Mouse (Mus musculus) bone marrow macrophage, adult 2 months (primary cell): ENCODE data around the gene C330007P06Rik. TPM values are rescaled to one million over a fixed set of nuclear protein-coding genes. Genes with fewer than 3 reads are reported as not detected.
A peak's percentile ranks its signal among the peaks of the same experiment; 100 is the strongest.
"Not testable (repeated sequence)": the region's sequence is repeated elsewhere in the genome, so short reads cannot be mapped to it uniquely, and the experiment has no call there.

ENCODE experiments used
- H3K27ac ChIP-seq: 2 replicates; pipeline ENCODE4 v1.5.1; 2012; ENCODE audit warnings: low read depth, low read length; ENCODE audit not compliant: insufficient read depth
- H3K4me1 ChIP-seq: 2 replicates; pipeline ENCODE4 v1.6.1; 2012; ENCODE audit warnings: low read length; ENCODE audit not compliant: control insufficient read depth, insufficient read depth
- H3K4me3 ChIP-seq: 2 replicates; pipeline ENCODE4 v1.5.1; 2012; ENCODE audit warnings: mild to moderate bottlenecking, low read length, moderate library complexity; ENCODE audit not compliant: insufficient read depth
- CTCF ChIP-seq: IDR thresholded peaks from 2 replicates; pipeline ENCODE4 v1.5.1; 2012; ENCODE audit warnings: low read depth, mild to moderate bottlenecking, low read length, moderate library complexity
- POLR2A ChIP-seq: IDR thresholded peaks from 2 replicates; pipeline ENCODE4 v1.6.1; 2012; ENCODE audit warnings: mild to moderate bottlenecking, low read depth, low read length, borderline replicate concordance
- polyA plus RNA-seq: library from polyadenylated mRNA; stranded (reverse); fragments of >200 nt; gene quantifications from 2 replicates; pipeline ENCODE4 v1.2.4, GENCODE M21; 2012; ENCODE audit not compliant: missing spikeins, insufficient read depth, insufficient read length

The C330007P06Rik gene
- polyA plus RNA-seq, 1 experiment: 38.2 TPM

GRCm38 (mm10) chrX:36804196-36804595, 69.7 kb downstream of the C330007P06Rik start:
- TF ChIP-seq POLR2A: no peak
- TF ChIP-seq CTCF: no peak
- Histone ChIP-seq H3K4me3 (no peak overlapping the region), H3K27ac (peak overlapping the region; percentile 66), H3K4me1 (peaks cover 15% of the 10 kb centered on the region)

- TF ChIP-seq CTCF (no peak), POLR2A (no peak)
- H3K4me3 ChIP-seq: no peak overlapping the region
- peaks cover 12% of the 10 kb centered on the region for H3K4me1 ChIP-seq
- peak overlapping the region; percentile 80 for H3K27ac ChIP-seq
Observed at GRCm38 (mm10) chrX:36803189-36803588, 70.7 kb downstream of the C330007P06Rik start.

- H3K27ac ChIP-seq: no peak overlapping the region
- no peak overlapping the region for H3K4me3 ChIP-seq
- no peak for TF ChIP-seq CTCF
- TF ChIP-seq POLR2A: no peak
- peaks cover 12% of the 10 kb centered on the region for H3K4me1 ChIP-seq
Observed at GRCm38 (mm10) chrX:36799131-36799879, 74.6 kb downstream of the C330007P06Rik start.

GRCm38 (mm10) chrX:36796734-36797133, 77.2 kb downstream of the C330007P06Rik start:
- not testable (repeated sequence) for H3K4me1 ChIP-seq
- Histone ChIP-seq H3K4me3 (peak overlapping the region; percentile 96), H3K27ac (peak overlapping the region; percentile 96)

GRCm38 (mm10) chrX:36796163-36796581, 77.7 kb downstream of the C330007P06Rik start:
- H3K4me1 ChIP-seq: no peaks in the 10 kb centered on the region
- peak; percentile 24; the same call in 1 of the 2 replicates for TF ChIP-seq CTCF
- TF ChIP-seq POLR2A: no peak
- peak overlapping the region; percentile 96 for H3K27ac ChIP-seq
- peak overlapping the region; percentile 96 for H3K4me3 ChIP-seq

GRCm38 (mm10) chrX:36795424-36796162, 78.3 kb downstream of the C330007P06Rik start, which contains the start of gene Slc25a5:
TSS of gene Slc25a5 (plus strand) at chrX:36795651.
- Histone ChIP-seq H3K4me3 (peak within 1 kb of the TSS; percentile 96), H3K4me1 (no peaks in the 10 kb centered on the region), H3K27ac (peak within 1 kb of the TSS; percentile 96)
- TF ChIP-seq POLR2A (no peak), CTCF (no peak)

GRCm38 (mm10) chrX:36794571-36794970, 79.3 kb downstream of the C330007P06Rik start:
- no peak for TF ChIP-seq CTCF
- no peak for TF ChIP-seq POLR2A
- H3K27ac ChIP-seq: no peak overlapping the region

GRCm38 (mm10) chrX:36789360-36789759, 84.6 kb downstream of the C330007P06Rik start:
- no peak for TF ChIP-seq CTCF
- TF ChIP-seq POLR2A: no peak
- Histone ChIP-seq H3K4me1 (no peaks in the 10 kb centered on the region), H3K4me3 (no peak overlapping the region), H3K27ac (no peak overlapping the region)

More at GRCm38 (mm10) chrX:36794571-36794970, 79.3 kb downstream of the C330007P06Rik start:
- Histone ChIP-seq H3K4me1 (no peaks in the 10 kb centered on the region), H3K4me3 (no peak overlapping the region)

- no peaks in the 10 kb centered on the region for H3K4me1 ChIP-seq
- TF ChIP-seq CTCF: no peak
- no peak for TF ChIP-seq POLR2A
- H3K4me3 ChIP-seq: no peak overlapping the region
- no peak overlapping the region for H3K27ac ChIP-seq
Observed at GRCm38 (mm10) chrX:36777694-36778093, 96.2 kb downstream of the C330007P06Rik start.

GRCm38 (mm10) chrX:36775520-36775919, 98.4 kb downstream of the C330007P06Rik start:
- Histone ChIP-seq H3K4me1 (no peaks in the 10 kb centered on the region), H3K4me3 (no peak overlapping the region), H3K27ac (no peak overlapping the region)
- TF ChIP-seq POLR2A (no peak), CTCF (no peak)

Other genes starting within 250 kb of the C330007P06Rik start
- gene Akap17b, start 228.7 kb downstream of the C330007P06Rik start, polyA plus RNA-seq: 1.1 and 2.1 TPM in 2 replicates
- 5.8 and 6.4 TPM in 2 replicates for gene Slc25a43, start 130.5 kb downstream of the C330007P06Rik start, polyA plus RNA-seq
- 259 and 263 TPM in 2 replicates for gene Slc25a5, start 78.5 kb downstream of the C330007P06Rik start, polyA plus RNA-seq
- gene Ube2a, start 211 bp downstream of the C330007P06Rik start, polyA plus RNA-seq: 72.7 and 93.4 TPM in 2 replicates
- 1.9 and 3.2 TPM in 2 replicates for gene Nkrf, start 28.8 kb upstream of the C330007P06Rik start, polyA plus RNA-seq
- 10.2 and 10.5 TPM in 2 replicates for gene Sept6, start 117.7 kb upstream of the C330007P06Rik start, polyA plus RNA-seq
- not detected in 2 replicates for gene Sowahd, start 174.7 kb upstream of the C330007P06Rik start, polyA plus RNA-seq
- 1,242 and 1,471 TPM in 2 replicates for gene Rpl39, start 211.3 kb upstream of the C330007P06Rik start, polyA plus RNA-seq
- gene Upf3b, start 236.2 kb upstream of the C330007P06Rik start, polyA plus RNA-seq: 27.6 and 35.0 TPM in 2 replicates